Mouse (Mus musculus) heart, postnatal 0 days (tissue): Measurements from ENCODE around the gene Rtf2. TPM values are rescaled to one million over a fixed set of nuclear protein-coding genes. Genes with fewer than 3 reads are reported as not detected.

ENCODE experiments used
- ATAC-seq: fragments of 200-750 bp; cut with Nextera tagmentation; 2 replicates; pipeline ENCODE4 v1.8.0; 2017; ENCODE audit warnings: low read depth, moderate number of reproducible peaks, moderate library complexity; ENCODE audit not compliant: insufficient read depth
- DNase-seq: peaks from one replicate; pipeline ENCODE4 v3.0.0-alpha.2; 2016; ENCODE audit warnings: low spot score
- H3K27ac ChIP-seq: fragments of 300-500 bp; sonication (generic); 2 replicates; pipeline ENCODE4 v1.5.1; 2014; ENCODE audit warnings: low read depth, mild to moderate bottlenecking
- H3K27me3 ChIP-seq: fragments of 300-500 bp; sonication (generic); 2 replicates; pipeline ENCODE4 v1.6.1; 2014; ENCODE audit warnings: low read length, mixed read lengths; ENCODE audit not compliant: control insufficient read depth, insufficient read depth
- H3K36me3 ChIP-seq: fragments of 300-500 bp; sonication (generic); replicated peaks from 2 replicates; pipeline ENCODE4 v1.6.1; 2014; ENCODE audit warnings: low read length, mixed read lengths; ENCODE audit not compliant: control insufficient read depth, insufficient read depth
- H3K4me1 ChIP-seq: fragments of 300-500 bp; sonication (generic); 2 replicates; pipeline ENCODE4 v1.6.1; 2014; ENCODE audit warnings: antibody characterized with exemption; ENCODE audit not compliant: control insufficient read depth, insufficient read depth
- H3K4me2 ChIP-seq: fragments of 300-500 bp; sonication (generic); 2 replicates; pipeline ENCODE4 v1.6.1; 2014; ENCODE audit warnings: low read depth, mild to moderate bottlenecking, low read length, moderate library complexity
- H3K4me3 ChIP-seq: fragments of 300-500 bp; sonication (generic); 2 replicates; pipeline ENCODE4 v1.5.1; 2014; ENCODE audit warnings: low read depth, low read length
- H3K9ac ChIP-seq: fragments of 300-500 bp; sonication (generic); replicated peaks from 2 replicates; pipeline ENCODE4 v1.6.1; 2014; ENCODE audit warnings: low read depth, low read length, mixed read lengths
- H3K9me3 ChIP-seq: fragments of 300-500 bp; sonication (generic); replicated peaks from 2 replicates; pipeline ENCODE4 v1.6.1; 2016; ENCODE audit warnings: low read length; ENCODE audit not compliant: control insufficient read depth
- CTCF ChIP-seq: IDR thresholded peaks from 2 replicates; pipeline ENCODE4 v1.5.1; 2016; ENCODE audit warnings: antibody characterized with exemption, control low read depth, low read depth
- EP300 ChIP-seq: IDR thresholded peaks from 2 replicates; pipeline ENCODE4 v1.6.1; 2016; ENCODE audit warnings: antibody characterized with exemption, low read depth
- WGBS: fragments of 180-500 bp; shearing (Covaris S2); extraction: QIAGEN DNeasy Blood & Tissue Kit; methylation state at CpG from one replicate; pipeline ENCODE4 v1.1.7; 2014; 5-methylcytosine and 5-hydroxymethylcytosine counted together
- polyA plus RNA-seq: library from polyadenylated mRNA; unstranded; fragments of >200 nt; fragmentation: Nextera tagmentation; extraction: Ambion mirVana; gene quantifications from 2 replicates; pipeline ENCODE4 v1.2.1, GENCODE M21; 2015
- total RNA-seq: library from RNA; depleted of rRNA; stranded (reverse); fragments of >200 nt; gene quantifications from 2 replicates; pipeline ENCODE4 v1.2.3, GENCODE M21; 2014; ENCODE audit warnings: low replicate concordance

The Rtf2 gene
- total and polyA plus RNA-seq, 2 experiments from 2014 or later = 34.0 to 45.1 TPM

- Histone ChIP-seq H3K4me3 (no peak overlapping the region), H3K4me2 (no peak overlapping the region), H3K4me1 (0 out of 2 replicates have a peak, but pooled peaks cover 2% of the 10 kb centered on the region), H3K9ac (no peak overlapping the region), H3K36me3 (no peaks in the 10 kb centered on the region), H3K9me3 (no peaks in the 10 kb centered on the region), H3K27ac (no peak overlapping the region), H3K27me3 (no peaks in the 10 kb centered on the region)
- 74% methylated on average over 2 of the region's 2 CpGs for WGBS
- TF ChIP-seq EP300 (no peak), CTCF (no peak)
- ATAC-seq (no peak), DNase-seq (no peak)
Observed at GRCm38 (mm10) chr2:172407499-172407898, 32.9 kb upstream of the Rtf2 start.

DNA sequence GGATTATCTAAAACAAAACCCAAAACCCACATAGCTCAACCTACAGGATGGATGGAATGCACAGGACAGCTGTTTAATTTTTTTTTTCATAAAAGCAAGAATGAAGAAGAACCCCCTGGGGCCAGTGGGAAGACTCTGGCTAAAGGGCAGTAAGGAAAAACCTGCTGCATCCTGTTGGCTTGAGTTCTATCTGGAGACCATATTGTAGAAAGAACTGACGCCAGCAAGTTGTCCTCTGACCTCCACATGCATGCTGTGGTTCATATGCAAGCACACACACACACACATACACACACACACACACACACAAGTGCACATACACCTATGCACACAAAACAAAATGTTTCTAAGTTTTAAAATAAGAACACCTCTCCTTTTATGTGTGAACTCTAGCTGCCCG lies 29.7 kb upstream of the Rtf2 start:
- ATAC-seq (no peak), DNase-seq (no peak)
- Histone ChIP-seq H3K4me3 (no peak overlapping the region), H3K4me1 (0 out of 2 replicates have a peak, but pooled peaks cover 4% of the 10 kb centered on the region), H3K9ac (no peak overlapping the region), H3K4me2 (no peak overlapping the region), H3K36me3 (no peaks in the 10 kb centered on the region), H3K27me3 (no peaks in the 10 kb centered on the region), H3K9me3 (no peaks in the 10 kb centered on the region), H3K27ac (no peak overlapping the region)
- no peak for TF ChIP-seq EP300
- no peak for TF ChIP-seq CTCF
- WGBS = 64% methylated on average over 2 of the region's 2 CpGs

GRCm38 (mm10) chr2:172411091-172411490 lies 29.3 kb upstream of the Rtf2 start:
- Histone ChIP-seq H3K9me3 (no peaks in the 10 kb centered on the region), H3K4me2 (no peak overlapping the region), H3K27ac (no peak overlapping the region), H3K36me3 (no peaks in the 10 kb centered on the region), H3K27me3 (no peaks in the 10 kb centered on the region), H3K9ac (no peak overlapping the region), H3K4me1 (0 out of 2 replicates have a peak, but pooled peaks cover 4% of the 10 kb centered on the region), H3K4me3 (no peak overlapping the region)
- no peak for DNase-seq
- TF ChIP-seq EP300 (no peak), CTCF (no peak)
- no peak for ATAC-seq
- WGBS = 67% methylated on average over 11 of the region's 11 CpGs

DNA sequence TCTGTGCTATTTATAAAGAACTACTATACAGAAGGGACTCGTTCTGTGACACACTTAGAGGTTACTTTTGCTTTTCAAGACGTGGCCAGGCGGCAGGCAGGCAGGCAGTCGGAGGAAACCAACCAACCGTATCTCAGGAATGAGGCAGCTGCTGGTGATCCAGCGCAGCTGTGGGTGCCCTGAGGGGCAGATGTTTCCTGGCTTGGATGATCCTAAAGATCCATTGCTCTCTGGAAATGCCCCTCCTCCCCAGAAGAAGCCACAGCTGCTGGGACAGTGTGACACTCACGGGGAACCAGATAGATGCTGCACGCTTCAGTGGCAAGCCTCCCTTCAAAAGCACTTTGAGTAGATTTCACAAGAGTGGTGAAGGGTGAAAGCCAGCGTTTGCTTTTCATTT lies 27.9 kb upstream of the Rtf2 start:
- DNase-seq (no peak), ATAC-seq (no peak; the same call in 1 of the 2 replicates)
- H3K4me3 ChIP-seq = no peak overlapping the region
- H3K27ac ChIP-seq = no peak overlapping the region
- WGBS = 4% methylated on average over 9 of the region's 9 CpGs
- TF ChIP-seq CTCF (no peak), EP300 (no peak)
- 0 out of 2 replicates have a peak, but pooled peaks cover 4% of the 10 kb centered on the region for H3K4me1 ChIP-seq
- peak overlapping the region; percentile 34 for H3K4me2 ChIP-seq
- H3K27me3 ChIP-seq = no peaks in the 10 kb centered on the region
- H3K36me3 ChIP-seq = no peaks in the 10 kb centered on the region
- H3K9ac ChIP-seq = no peak overlapping the region
- H3K9me3 ChIP-seq = no peaks in the 10 kb centered on the region

GRCm38 (mm10) chr2:172413273-172413672 lies 27.1 kb upstream of the Rtf2 start:
- H3K4me1 ChIP-seq = 0 out of 2 replicates have a peak, but pooled peaks cover 4% of the 10 kb centered on the region
- H3K27ac ChIP-seq = no peak overlapping the region
- no peaks in the 10 kb centered on the region for H3K27me3 ChIP-seq
- no peak overlapping the region for H3K4me3 ChIP-seq
- no peaks in the 10 kb centered on the region for H3K9me3 ChIP-seq
- DNase-seq = peak; percentile 25
- 20% methylated on average over 4 of the region's 4 CpGs for WGBS
- TF ChIP-seq EP300 (no peak), CTCF (no peak)
- H3K9ac ChIP-seq = no peak overlapping the region
- ATAC-seq = peak; percentile 72
- H3K36me3 ChIP-seq = no peaks in the 10 kb centered on the region
- H3K4me2 ChIP-seq = no peak overlapping the region

- 0 out of 2 replicates have a peak, but pooled peaks cover 4% of the 10 kb centered on the region for H3K4me1 ChIP-seq
- no peak overlapping the region for H3K4me2 ChIP-seq
- no peak for DNase-seq
- H3K27ac ChIP-seq = no peak overlapping the region
- 71% methylated on average over 5 of the region's 5 CpGs for WGBS
- TF ChIP-seq CTCF (no peak), EP300 (no peak)
- no peaks in the 10 kb centered on the region for H3K36me3 ChIP-seq
- ATAC-seq = no peak
- H3K9me3 ChIP-seq = no peaks in the 10 kb centered on the region
- H3K9ac ChIP-seq = no peak overlapping the region
- no peaks in the 10 kb centered on the region for H3K27me3 ChIP-seq
- no peak overlapping the region for H3K4me3 ChIP-seq
Observed at GRCm38 (mm10) chr2:172413894-172414293, 26.5 kb upstream of the Rtf2 start.
